Mouse (Mus musculus): Measurements from ENCODE around the gene Pstk. TPM values are rescaled to one million over a fixed set of nuclear protein-coding genes. Genes with fewer than 3 reads are reported as not detected.

Pstk gene
- polyA plus RNA-seq, 1 experiment from 2014 or later, result 19.5 TPM

DNA sequence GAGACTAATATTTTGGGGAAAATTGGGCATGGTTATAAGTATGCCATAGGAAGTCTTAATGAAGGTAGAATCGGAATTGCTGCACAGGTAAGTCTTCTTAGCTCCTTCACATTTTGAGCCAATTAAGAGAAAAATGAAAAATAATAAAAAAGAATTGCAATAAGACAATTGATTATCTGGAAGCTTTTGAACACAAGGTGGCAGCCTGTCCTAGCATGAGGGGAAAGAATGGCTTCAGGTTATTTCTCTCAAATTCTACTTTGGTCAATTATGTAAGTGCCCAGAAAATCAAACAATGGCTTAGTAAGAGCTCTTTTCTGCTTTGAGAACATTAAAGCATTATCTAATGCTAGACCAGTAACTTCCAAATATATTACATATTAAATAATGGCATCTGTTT, 63.3 kb downstream of the Pstk start:
- no peak overlapping the region for H3K9ac ChIP-seq (ENCODE audit: low read depth, low read length)
- H3K4me1 ChIP-seq (ENCODE audit: control insufficient read depth, low read depth, low read length), result no peaks in the 10 kb centered on the region
- no peak overlapping the region for H3K4me3 ChIP-seq (ENCODE audit: low read depth, low read length)
- WGBS (ENCODE audit: insufficient replicate concordance), result 57% methylated on average over 1 of the region's 1 CpGs
- peaks cover 6% of the 10 kb centered on the region; the same call in 1 of the 2 replicates for H3K36me3 ChIP-seq (ENCODE audit: control insufficient read depth, insufficient read depth)
- H3K4me2 ChIP-seq (ENCODE audit: low read depth, low read length), result no peak overlapping the region
- no peak overlapping the region for H3K27ac ChIP-seq (ENCODE audit: low read length)
- H3K9me3 ChIP-seq (replicated peaks; ENCODE audit: control insufficient read depth, low read length), result no peaks in the 10 kb centered on the region
- no peak for ATAC-seq (ENCODE audit: low read depth)
- H3K27me3 ChIP-seq (ENCODE audit: control insufficient read depth, insufficient read depth, low read depth, low read length), result no peaks in the 10 kb centered on the region

DNA sequence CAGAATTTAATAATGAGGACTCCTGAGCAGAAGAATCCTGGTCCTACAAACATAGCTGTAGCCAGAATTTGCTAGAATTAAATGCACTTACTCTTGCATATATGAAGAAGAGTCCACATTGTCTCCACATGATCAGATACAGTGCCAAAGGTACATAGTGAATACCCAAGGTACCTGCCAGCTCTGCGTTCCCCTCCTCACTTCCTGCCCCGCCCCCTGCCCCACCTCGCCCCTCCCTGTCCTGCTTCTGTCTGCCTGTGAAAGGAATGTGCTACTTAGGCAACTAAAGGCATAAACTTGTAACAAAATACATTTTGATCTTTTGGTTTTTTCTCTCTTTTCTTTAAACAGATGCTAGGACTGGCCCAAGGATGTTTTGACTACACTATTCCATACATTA, 66.1 kb downstream of the Pstk start:
- no peaks in the 10 kb centered on the region for H3K27me3 ChIP-seq (ENCODE audit: control insufficient read depth, insufficient read depth, low read depth, low read length)
- H3K4me2 ChIP-seq (ENCODE audit: low read depth, low read length), result no peak overlapping the region
- no peaks in the 10 kb centered on the region for H3K9me3 ChIP-seq (replicated peaks; ENCODE audit: control insufficient read depth, low read length)
- no peak overlapping the region for H3K27ac ChIP-seq (ENCODE audit: low read length)
- no peak overlapping the region for H3K9ac ChIP-seq (ENCODE audit: low read depth, low read length)
- WGBS (ENCODE audit: insufficient replicate concordance), result 54% methylated on average over 3 of the region's 3 CpGs
- H3K4me1 ChIP-seq (ENCODE audit: control insufficient read depth, low read depth, low read length), result no peaks in the 10 kb centered on the region
- ATAC-seq (ENCODE audit: low read depth), result no peak
- no peaks in the 10 kb centered on the region; the same call in 1 of the 2 replicates for H3K36me3 ChIP-seq (ENCODE audit: control insufficient read depth, insufficient read depth)
- no peak overlapping the region for H3K4me3 ChIP-seq (ENCODE audit: low read depth, low read length)

Other genes with a start within 250 kb of the Pstk start
- not detected in 2 replicates for gene 4933402N03Rik, start 224.8 kb upstream of the Pstk start, polyA plus RNA-seq (2015; fragmentation: Nextera tagmentation; extraction: Ambion mirVana)
- not detected in 2 replicates for gene 5430419D17Rik, start 196.7 kb upstream of the Pstk start, polyA plus RNA-seq (2015; fragmentation: Nextera tagmentation; extraction: Ambion mirVana)
- gene Cuzd1, start 48.8 kb upstream of the Pstk start, polyA plus RNA-seq (2015; fragmentation: Nextera tagmentation; extraction: Ambion mirVana), result not detected in 2 replicates
- gene Fam24b, start 41.6 kb upstream of the Pstk start, polyA plus RNA-seq (2015; fragmentation: Nextera tagmentation; extraction: Ambion mirVana), result not detected in 2 replicates
- gene Fam24a, start 37.3 kb upstream of the Pstk start, polyA plus RNA-seq (2015; fragmentation: Nextera tagmentation; extraction: Ambion mirVana), result not detected in 2 replicates
- 8.3 and 8.5 TPM in 2 replicates for gene 2310057M21Rik, start 8.4 kb upstream of the Pstk start, polyA plus RNA-seq (2015; fragmentation: Nextera tagmentation; extraction: Ambion mirVana)
- 10.2 and 10.7 TPM in 2 replicates for gene Ikzf5, start 39.4 kb downstream of the Pstk start, polyA plus RNA-seq (2015; fragmentation: Nextera tagmentation; extraction: Ambion mirVana)
- gene Acadsb, start 39.5 kb downstream of the Pstk start, polyA plus RNA-seq (2015; fragmentation: Nextera tagmentation; extraction: Ambion mirVana), result 43.2 and 44.2 TPM in 2 replicates
- not detected in 2 replicates for gene Hmx3, start 171.7 kb downstream of the Pstk start, polyA plus RNA-seq (2015; fragmentation: Nextera tagmentation; extraction: Ambion mirVana)
- gene Hmx2, start 177.6 kb downstream of the Pstk start, polyA plus RNA-seq (2015; fragmentation: Nextera tagmentation; extraction: Ambion mirVana), result not detected in 2 replicates
- 92.4 and 100 TPM in 2 replicates for gene Bub3, start 189.1 kb downstream of the Pstk start, polyA plus RNA-seq (2015; fragmentation: Nextera tagmentation; extraction: Ambion mirVana)

Data from liver, embryonic 16.5 days (tissue).